Mouse (Mus musculus) cerebellum, adult 2 months (tissue): ENCODE data around the gene Gm17651.

Source experiments
- CTCF ChIP-seq: fragments of 200-500 bp; IDR thresholded peaks from 2 replicates; pipeline ENCODE4 v1.5.1; 2011; ENCODE audit warnings: low read depth, mild to moderate bottlenecking, control low read depth, low read length, moderate library complexity, borderline replicate concordance; ENCODE audit not compliant: insufficient read depth
- POLR2A ChIP-seq: fragments of 200-500 bp; IDR thresholded peaks from 2 replicates; pipeline ENCODE4 v1.6.1; 2011; ENCODE audit warnings: low read length, control low read depth, borderline replicate concordance; ENCODE audit not compliant: insufficient read depth

DNA sequence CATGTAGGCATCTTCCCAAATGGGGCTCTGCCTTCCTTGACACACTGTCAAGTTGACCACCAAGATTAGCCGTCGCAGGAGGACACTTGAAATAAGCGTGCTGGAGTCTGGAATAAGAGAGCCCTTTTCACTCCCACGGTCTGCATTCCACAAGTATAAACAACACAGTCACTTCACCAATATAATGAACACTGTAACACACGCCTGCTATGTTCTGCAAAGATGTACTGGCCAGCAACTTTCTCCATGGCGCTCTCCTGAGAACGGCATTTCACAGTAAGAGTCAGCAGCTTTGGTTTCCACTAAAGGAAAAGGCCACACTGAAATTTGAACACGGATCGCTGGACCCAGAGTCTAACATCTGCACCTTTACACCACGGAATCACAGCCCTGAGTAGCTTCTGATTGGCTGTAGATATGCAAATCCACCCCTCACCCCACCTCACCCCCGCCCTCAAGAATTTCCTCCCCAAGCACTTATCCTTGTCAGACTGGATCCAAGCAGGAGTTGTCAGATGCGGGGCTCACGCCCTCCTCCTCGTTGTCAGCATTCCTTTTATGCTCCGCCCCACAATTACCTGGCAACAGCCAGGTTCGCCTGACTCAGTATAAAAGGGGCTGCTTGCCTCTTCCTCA lies 9.2 kb upstream of the Gm17651 start:
- TF ChIP-seq CTCF (no peak), POLR2A (no peak)
